In genomic region chr10:52027161-52028035, GRCm38 (mm10) we compare ENCODE assay signal across 9 mouse cellular contexts. TPM values are rescaled to one million over a fixed set of nuclear protein-coding genes. Genes with fewer than 3 reads are reported as not detected.
DNase-seq lines count a peak whose midpoint lies in the region; ATAC-seq and TF ChIP-seq lines count a peak whose summit lies in the region.
"Had no signal": no experiment of that assay in that cellular context is flagged by ENCODE, and none has a peak within 500 bp of the region (broad histone marks: within the 10 kb centered on the region; RNA-seq: fewer than 3 reads in every experiment).

No protein-coding gene starts in this region.

- no peaks in the 10 kb centered on the region for H3K36me3 ChIP-seq in kidney, adult 2 months (ENCODE audit: control insufficient read depth, insufficient read depth, low read length)
- no peaks in the 10 kb centered on the region for H3K36me3 ChIP-seq in embryonic facial prominence, embryonic 12.5 days
- H3K36me3 ChIP-seq in hindbrain, embryonic 11.5 days (ENCODE audit: control insufficient read depth, insufficient read depth, low read length) = no peaks in the 10 kb centered on the region
- H3K36me3 ChIP-seq in myocyte (ENCODE audit: control insufficient read depth, insufficient read depth) = no peaks in the 10 kb centered on the region

- H3K9ac ChIP-seq in embryonic facial prominence, embryonic 12.5 days = peak overlapping the region; percentile 39
- H3K9ac ChIP-seq in hindbrain, embryonic 11.5 days (ENCODE audit: low read depth, low read length) = peak overlapping the region; percentile 34; the same call in 1 of the 2 replicates

- H3K4me1 ChIP-seq in kidney, adult 2 months (ENCODE audit: control insufficient read depth, insufficient read depth, low read length) = no peaks in the 10 kb centered on the region
- H3K4me1 ChIP-seq in embryonic facial prominence, embryonic 12.5 days = peaks cover 12% of the 10 kb centered on the region
- peaks cover 9% of the 10 kb centered on the region for H3K4me1 ChIP-seq in hindbrain, embryonic 11.5 days (replicated peaks; ENCODE audit: control insufficient read depth, insufficient read depth, low read length)

- H3K79me2 ChIP-seq in myocyte (ENCODE audit: control insufficient read depth, insufficient read depth) = no peaks in the 10 kb centered on the region

- TF ChIP-seq CTCF in kidney, adult 2 months (conservative IDR thresholded peaks at IDR 0.05; ENCODE audit: insufficient read depth, insufficient read length, low read depth, low read length) = no peak

- 2% methylated on average over 67 of the region's 68 CpGs for WGBS in kidney, adult 2 months
- 2% methylated on average over 63 of the region's 68 CpGs for WGBS in embryonic facial prominence, embryonic 12.5 days
- WGBS in hindbrain, embryonic 11.5 days = under 1% methylated on average over 53 of the region's 68 CpGs

- no peak overlapping the region for H3K4me3 ChIP-seq in kidney, adult 2 months (ENCODE audit: insufficient read depth, low read depth, low read length)
- peak overlapping the region; percentile 45 for H3K4me3 ChIP-seq in embryonic facial prominence, embryonic 12.5 days
- peak overlapping the region; percentile 37 for H3K4me3 ChIP-seq in hindbrain, embryonic 11.5 days (ENCODE audit: low read depth, low read length)
- H3K4me3 ChIP-seq in myocyte = no peak overlapping the region

- peak; percentile 68 for ATAC-seq in embryonic facial prominence, embryonic 12.5 days (ENCODE audit: insufficient number of reproducible peaks, insufficient read depth, low FRiP score, low TSS enrichment)
- ATAC-seq in hindbrain, embryonic 11.5 days (ENCODE audit: low FRiP score) = peak; percentile 65

- TF ChIP-seq POLR2A in kidney, adult 2 months (IDR thresholded peaks at IDR 0.05; ENCODE audit: low read depth, low read length) = no peak
- no peak for TF ChIP-seq POLR2A in myocyte (IDR thresholded peaks at IDR 0.05; ENCODE audit: insufficient read length, low read depth)

- H3K9me3 ChIP-seq in embryonic facial prominence, embryonic 12.5 days = no peaks in the 10 kb centered on the region
- H3K9me3 ChIP-seq in hindbrain, embryonic 11.5 days (ENCODE audit: control insufficient read depth, low read length) = no peaks in the 10 kb centered on the region

- H3K4me2 ChIP-seq in embryonic facial prominence, embryonic 12.5 days (replicated peaks) = peak overlapping the region; percentile 83
- peak overlapping the region; percentile 83 for H3K4me2 ChIP-seq in hindbrain, embryonic 11.5 days (replicated peaks; ENCODE audit: low read depth, low read length)
- H3K4me2 ChIP-seq in myocyte (ENCODE audit: low read depth) = peak overlapping the region; percentile 19

- DNase-seq in kidney, postnatal 14 days = peak; percentile 3
- DNase-seq in kidney, adult 2 months = no peak
- DNase-seq in hindbrain, embryonic 11.5 days (ENCODE audit: low spot score) = peak; percentile 53
- DNase-seq in frontal cortex, postnatal 25 days (ENCODE audit: low spot score in 2 of 2) = no peak
- no peak for DNase-seq in layer of hippocampus, adult 9-10 months (ENCODE audit: low spot score)
- no peak for DNase-seq in adrenal gland, adult (ENCODE audit: inconsistent age in 2 of 2, low spot score in 1 of 2)

- no peak overlapping the region for H3ac ChIP-seq in myocyte (ENCODE audit: control insufficient read depth, insufficient read length)

- no peak overlapping the region for H3K27ac ChIP-seq in kidney, adult 2 months (ENCODE audit: insufficient read depth, low read depth, low read length)
- 0 out of 2 replicates have a peak overlapping the region, but pooled peaks have one; percentile 19 for H3K27ac ChIP-seq in embryonic facial prominence, embryonic 12.5 days
- H3K27ac ChIP-seq in hindbrain, embryonic 11.5 days (ENCODE audit: low read depth, low read length) = no peak overlapping the region

- peaks cover 7% of the 10 kb centered on the region for H3K27me3 ChIP-seq in kidney, adult 2 months (replicated peaks; ENCODE audit: control insufficient read depth, insufficient read depth, low read length)
- peaks cover 75% of the 10 kb centered on the region for H3K27me3 ChIP-seq in embryonic facial prominence, embryonic 12.5 days
- peaks cover 61% of the 10 kb centered on the region for H3K27me3 ChIP-seq in hindbrain, embryonic 11.5 days (ENCODE audit: control insufficient read depth, insufficient read depth, low read length)
- no peaks in the 10 kb centered on the region for H3K27me3 ChIP-seq in myocyte (ENCODE audit: control insufficient read depth, insufficient read depth, insufficient read length)

TF ChIP-seq in myocyte, 11 proteins besides CTCF, POLR2A, EP300 and RAD21:
- TF ChIP-seq REST (IDR thresholded peaks at IDR 0.05; ENCODE audit: insufficient read depth, insufficient read length) = no peak
- no peak for TF ChIP-seq E2F4 (IDR thresholded peaks at IDR 0.05; ENCODE audit: insufficient read depth)
- TF ChIP-seq TCF3 (IDR thresholded peaks at IDR 0.05; ENCODE audit: insufficient read length, low read depth) = no peak

RNA-seq across cellular contexts. Expression of gene Vgll2, which starts 5.1 kb away (rescaled TPM):
- polyA plus RNA-seq in kidney, adult 2 months (2012; rRNA removed) = 1.8 TPM in 1 of 2 replicates, not detected in the other
- polyA plus RNA-seq in embryonic facial prominence, embryonic 12.5 days (2016; fragmentation: Nextera tagmentation; extraction: Ambion mirVana) = 8.7 and 12.0 TPM in 2 replicates
- polyA plus RNA-seq in hindbrain, embryonic 11.5 days (2014; fragmentation: Nextera tagmentation; extraction: Ambion mirVana) = 1.2 and 3.4 TPM in 2 replicates
- 23.1 TPM for polyA plus RNA-seq in myocyte (2012; fragmentation: generic; extraction: Trizol)
- polyA plus RNA-seq: liver, adult 2 months had no signal

Comparison
In these comparisons a context has a peak if more than half of its experiments do, and no peak if none do; other contexts are left out.
1. DNase-seq: peak in kidney, postnatal 14 days (single experiment) and hindbrain, embryonic 11.5 days (single experiment); none in kidney, adult 2 months (single experiment), frontal cortex, postnatal 25 days (0 of 2), layer of hippocampus, adult 9-10 months (single experiment) and adrenal gland, adult (0 of 2).
2. H3K4me3 ChIP-seq: peak in embryonic facial prominence, embryonic 12.5 days (single experiment) and hindbrain, embryonic 11.5 days (single experiment); none in kidney, adult 2 months (single experiment) and myocyte (single experiment).
3. H3K4me2 ChIP-seq: peak in every context shown above with its lines; median percentile 83 in embryonic facial prominence, embryonic 12.5 days; 83 in hindbrain, embryonic 11.5 days; 19 in myocyte.